Mouse (Mus musculus): ENCODE measurements at regions not wholly inside any gene's neighbourhood (a gene's known extent, or its start where the extent isn't known, plus 50 kb on each side); places are given as distances from the start of the nearest gene placed in this dataset.
"Not testable (repeated sequence)": the region's sequence is repeated elsewhere in the genome, so short reads cannot be mapped to it uniquely, and the experiment has no call there.

- DNase-seq (ENCODE audit: low read depth, low spot score), result no peak
Measured at GRCm38 (mm10) chr11:16638349-16638748, 113.7 kb upstream of the Egfr start.

GRCm38 (mm10) chr11:16649599-16649998 lies 102.4 kb upstream of the Egfr start:
- DNase-seq (ENCODE audit: low read depth, low spot score), result no peak

- DNase-seq (ENCODE audit: low read depth, low spot score), result peak; percentile 12
Measured at GRCm38 (mm10) chr11:16663806-16664205, 88.2 kb upstream of the Egfr start.

- DNase-seq (ENCODE audit: low read depth, low spot score), result no peak
Measured at GRCm38 (mm10) chr11:16669453-16670251, 82.4 kb upstream of the Egfr start.

GRCm38 (mm10) chr11:16670282-16670681 lies 81.7 kb upstream of the Egfr start:
- DNase-seq (ENCODE audit: low read depth, low spot score), result no peak

- not testable (repeated sequence) for DNase-seq (ENCODE audit: low read depth, low spot score)
Measured at GRCm38 (mm10) chr11:16675951-16676350, 76.1 kb upstream of the Egfr start.

- no peak for DNase-seq (ENCODE audit: low read depth, low spot score)
Measured at GRCm38 (mm10) chr11:16683538-16683937, 68.5 kb upstream of the Egfr start.

- DNase-seq (ENCODE audit: low read depth, low spot score), result peak; percentile 73
Measured at GRCm38 (mm10) chr11:16695596-16695995, 56.4 kb upstream of the Egfr start.

- DNase-seq (ENCODE audit: low read depth, low spot score), result no peak
Measured at GRCm38 (mm10) chr11:16696787-16697186, 55.2 kb upstream of the Egfr start.

GRCm38 (mm10) chr11:16701826-16702225 lies 50.2 kb upstream of the Egfr start:
- no peak for DNase-seq (ENCODE audit: low read depth, low spot score)

Data from 3T3-L1 (cell line).